Comparison of ENCODE assay signal across 8 mouse cellular contexts in the genomic region with DNA sequence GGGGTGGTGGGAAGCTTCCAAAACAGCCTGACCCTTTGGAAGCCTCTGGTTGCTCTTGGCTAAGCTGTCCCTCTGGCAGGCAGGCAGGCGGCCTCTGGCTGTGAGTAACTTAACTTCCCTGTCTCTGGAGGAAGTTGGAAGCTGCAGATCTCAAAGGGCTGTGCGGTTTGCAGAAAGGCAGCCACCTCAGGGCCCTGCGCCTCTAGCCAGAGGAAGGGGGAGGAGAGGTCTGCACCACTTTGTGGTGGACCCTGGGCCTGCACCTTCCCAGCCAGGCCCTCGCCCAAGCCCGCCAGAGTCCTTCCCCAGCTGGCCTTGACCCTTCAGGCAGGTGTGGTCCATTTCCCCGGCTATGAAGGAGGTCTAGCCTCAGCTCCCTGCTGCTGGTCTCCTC. TPM values are rescaled to one million over a fixed set of nuclear protein-coding genes. Genes with fewer than 3 reads are reported as not detected.
DNase-seq lines count a peak whose midpoint lies in the region; ATAC-seq and TF ChIP-seq lines count a peak whose summit lies in the region.

No protein-coding gene starts in this region.

- TF ChIP-seq CTCF in stomach, postnatal 0 days (IDR thresholded peaks at IDR 0.05; ENCODE audit: low read depth) = peak; percentile 13; the same call in 1 of the 2 replicates

- intact Hi-C loops in left cerebral cortex, postnatal 36 days (cut with DNase I) = loop anchor here (5.0 kb wide), 1 partner anchor 112 kb away; no protein-coding TSS in a partner anchor

- peak overlapping the region; percentile 62 for H3K4me3 ChIP-seq in neural tube, embryonic 11.5 days (ENCODE audit: low read depth, low read length)
- peak overlapping the region; percentile 82 for H3K4me3 ChIP-seq in forebrain, embryonic 10.5 days
- H3K4me3 ChIP-seq in intestine, embryonic 15.5 days (replicated peaks) = peak overlapping the region; percentile 64; the same call in 1 of the 2 replicates
- H3K4me3 ChIP-seq in megakaryocyte, embryonic 14.5 days (replicated peaks) = peak overlapping the region; percentile 99
- H3K4me3 ChIP-seq in stomach, postnatal 0 days (ENCODE audit: low read depth, low read length) = peak overlapping the region; percentile 64; the same call in 1 of the 2 replicates

- H3K36me3 ChIP-seq in neural tube, embryonic 11.5 days (ENCODE audit: control insufficient read depth, insufficient read depth, low read length) = no peaks in the 10 kb centered on the region
- no peaks in the 10 kb centered on the region for H3K36me3 ChIP-seq in forebrain, embryonic 10.5 days (replicated peaks)
- no peaks in the 10 kb centered on the region for H3K36me3 ChIP-seq in intestine, embryonic 15.5 days
- peaks cover 53% of the 10 kb centered on the region for H3K36me3 ChIP-seq in megakaryocyte, embryonic 14.5 days (replicated peaks; ENCODE audit: low read length)
- H3K36me3 ChIP-seq in stomach, postnatal 0 days (ENCODE audit: control insufficient read depth, insufficient read depth, low read length) = no peaks in the 10 kb centered on the region

- peak overlapping the region; percentile 87 for H3K9ac ChIP-seq in neural tube, embryonic 11.5 days (ENCODE audit: low read length)
- peak overlapping the region; percentile 34 for H3K9ac ChIP-seq in intestine, embryonic 15.5 days
- H3K9ac ChIP-seq in stomach, postnatal 0 days (ENCODE audit: low read length) = peak overlapping the region; percentile 35; the same call in 1 of the 2 replicates

- no peak for ATAC-seq in neural tube, embryonic 11.5 days (ENCODE audit: insufficient read depth, low FRiP score, low TSS enrichment)
- ATAC-seq in intestine, embryonic 15.5 days = no peak
- no peak for ATAC-seq in stomach, postnatal 0 days (ENCODE audit: low FRiP score, low TSS enrichment)

- H3K27me3 ChIP-seq in neural tube, embryonic 11.5 days (ENCODE audit: control insufficient read depth, insufficient read depth, low read length) = no peaks in the 10 kb centered on the region
- H3K27me3 ChIP-seq in forebrain, embryonic 10.5 days (ENCODE audit: poor library complexity, severe bottlenecking) = peaks cover 63% of the 10 kb centered on the region
- H3K27me3 ChIP-seq in intestine, embryonic 15.5 days (replicated peaks) = 0 out of 2 replicates have a peak, but pooled peaks cover 2% of the 10 kb centered on the region
- no peaks in the 10 kb centered on the region for H3K27me3 ChIP-seq in megakaryocyte, embryonic 14.5 days (replicated peaks)
- H3K27me3 ChIP-seq in stomach, postnatal 0 days (ENCODE audit: control insufficient read depth, insufficient read depth, low read length) = no peaks in the 10 kb centered on the region

- DNase-seq in neural tube, embryonic 11.5 days (ENCODE audit: low spot score) = no peak
- DNase-seq in neural tube, embryonic 10.5 days (ENCODE audit: extremely low spot score, low spot score) = no peak
- no peak for DNase-seq in forebrain, embryonic 10.5 days (ENCODE audit: extremely low spot score, low spot score)
- DNase-seq in stomach, postnatal 0 days (ENCODE audit: low spot score) = peak; percentile 54
- DNase-seq in left cerebral cortex, adult 9 months (ENCODE audit: low spot score in 2 of 2) = no peak
- DNase-seq in left cerebral cortex, postnatal 36 days (ENCODE audit: low spot score in 2 of 2) = no peak

- no peak for TF ChIP-seq EP300 in stomach, postnatal 0 days (optimal IDR thresholded peaks at IDR 0.05)

- peak overlapping the region; percentile 98 for H3K27ac ChIP-seq in neural tube, embryonic 11.5 days (ENCODE audit: low read depth, low read length)
- peak overlapping the region; percentile 96 for H3K27ac ChIP-seq in forebrain, embryonic 10.5 days
- peak overlapping the region; percentile 91 for H3K27ac ChIP-seq in intestine, embryonic 15.5 days
- peak overlapping the region; percentile 96 for H3K27ac ChIP-seq in stomach, postnatal 0 days (replicated peaks)

- peak overlapping the region; percentile 97 for H3K4me2 ChIP-seq in neural tube, embryonic 11.5 days (ENCODE audit: low read depth)
- peak overlapping the region; percentile 99 for H3K4me2 ChIP-seq in intestine, embryonic 15.5 days (replicated peaks)
- peak overlapping the region; percentile 97 for H3K4me2 ChIP-seq in stomach, postnatal 0 days (replicated peaks; ENCODE audit: low read depth)

- 31% methylated on average over 6 of the region's 6 CpGs for WGBS in neural tube, embryonic 11.5 days
- WGBS in forebrain, embryonic 10.5 days = 22% methylated on average over 6 of the region's 6 CpGs
- 45% methylated on average over 6 of the region's 6 CpGs for WGBS in intestine, embryonic 15.5 days
- WGBS in stomach, postnatal 0 days = 44% methylated on average over 6 of the region's 6 CpGs

- peaks cover 67% of the 10 kb centered on the region for H3K4me1 ChIP-seq in neural tube, embryonic 11.5 days (ENCODE audit: control insufficient read depth, insufficient read depth, low read length)
- peaks cover 98% of the 10 kb centered on the region for H3K4me1 ChIP-seq in forebrain, embryonic 10.5 days
- peaks cover 81% of the 10 kb centered on the region for H3K4me1 ChIP-seq in intestine, embryonic 15.5 days (replicated peaks)
- H3K4me1 ChIP-seq in megakaryocyte, embryonic 14.5 days = peaks cover 72% of the 10 kb centered on the region
- H3K4me1 ChIP-seq in stomach, postnatal 0 days (replicated peaks; ENCODE audit: control insufficient read depth, insufficient read depth) = peaks cover 13% of the 10 kb centered on the region; the same call in 1 of the 2 replicates

- no peaks in the 10 kb centered on the region for H3K9me3 ChIP-seq in neural tube, embryonic 11.5 days (ENCODE audit: control insufficient read depth, low read length)
- H3K9me3 ChIP-seq in forebrain, embryonic 10.5 days = no peaks in the 10 kb centered on the region
- H3K9me3 ChIP-seq in intestine, embryonic 15.5 days = no peaks in the 10 kb centered on the region
- no peaks in the 10 kb centered on the region for H3K9me3 ChIP-seq in megakaryocyte, embryonic 14.5 days
- H3K9me3 ChIP-seq in stomach, postnatal 0 days (ENCODE audit: control insufficient read depth, low read length) = no peaks in the 10 kb centered on the region

RNA-seq across cellular contexts. Expression of a gene that starts 49.7 kb away (rescaled TPM):
- polyA plus RNA-seq in neural tube, embryonic 11.5 days (2014; fragmentation: Nextera tagmentation; extraction: Ambion mirVana) = 101 and 109 TPM in 2 replicates
- 154 and 158 TPM in 2 replicates for polyA plus RNA-seq in forebrain, embryonic 10.5 days (2016; fragmentation: Nextera tagmentation; extraction: Ambion mirVana)
- polyA plus RNA-seq in intestine, embryonic 15.5 days (2015; fragmentation: Nextera tagmentation; extraction: Ambion mirVana) = 88.4 and 88.8 TPM in 2 replicates
- 8.3 and 35.4 TPM in 2 replicates for polyA plus RNA-seq in megakaryocyte, embryonic 14.5 days (2012; ENCODE audit: insufficient read depth, low replicate concordance)
- polyA plus RNA-seq in stomach, postnatal 0 days (2015; fragmentation: Nextera tagmentation; extraction: Ambion mirVana) = 31.0 and 35.5 TPM in 2 replicates
- 1 to 10 TPM in 1 of 2 experiments, under 1 TPM in 1; 0.74 to 1.8 TPM for total RNA-seq in left cerebral cortex, postnatal 36 days (2021)

Comparison
In these comparisons a context has a peak if more than half of its experiments do, and no peak if none do; other contexts are left out.
1. H3K9ac ChIP-seq: peak in every context shown above with its lines; median percentile 87 in neural tube, embryonic 11.5 days; 35 in stomach, postnatal 0 days; 34 in intestine, embryonic 15.5 days.